Mouse (Mus musculus): Measurements from ENCODE around the gene Xrcc5.

The Xrcc5 gene

GRCm38 (mm10) chr1:72399720-72400401 is 92.6 kb downstream of the Xrcc5 start:
- no peak for DNase-seq (ENCODE audit: low spot score)

- DNase-seq (ENCODE audit: low spot score) = no peak
These were observed 93.4 kb downstream of the Xrcc5 start for GRCm38 (mm10) chr1:72400616-72401015.

- DNase-seq (ENCODE audit: low spot score) = no peak
These were observed 94.3 kb downstream of the Xrcc5 start for GRCm38 (mm10) chr1:72401331-72402069.

GRCm38 (mm10) chr1:72406505-72407079 is 99.4 kb downstream of the Xrcc5 start:
- DNase-seq (ENCODE audit: low spot score) = no peak

GRCm38 (mm10) chr1:72409936-72410335 is 102.7 kb downstream of the Xrcc5 start:
- DNase-seq (ENCODE audit: low spot score) = no peak

- no peak for DNase-seq (ENCODE audit: low spot score)
These were observed 103.9 kb downstream of the Xrcc5 start for GRCm38 (mm10) chr1:72411108-72411507.

- no peak for DNase-seq (ENCODE audit: low spot score)
These were observed 106.0 kb downstream of the Xrcc5 start for GRCm38 (mm10) chr1:72413205-72413604.

GRCm38 (mm10) chr1:72414133-72414532 is 106.9 kb downstream of the Xrcc5 start:
- no peak for DNase-seq (ENCODE audit: low spot score)

- no peak for DNase-seq (ENCODE audit: low spot score)
These were observed 107.5 kb downstream of the Xrcc5 start for GRCm38 (mm10) chr1:72414561-72415253.

- no peak for DNase-seq (ENCODE audit: low spot score)
These were observed 111.8 kb downstream of the Xrcc5 start for GRCm38 (mm10) chr1:72418744-72419655.

- no peak for DNase-seq (ENCODE audit: low spot score)
These were observed 113.0 kb downstream of the Xrcc5 start for GRCm38 (mm10) chr1:72420220-72420619.

GRCm38 (mm10) chr1:72422121-72422520 is 114.9 kb downstream of the Xrcc5 start:
- no peak for DNase-seq (ENCODE audit: low spot score)

GRCm38 (mm10) chr1:72426456-72426855 is 119.2 kb downstream of the Xrcc5 start:
- DNase-seq (ENCODE audit: low spot score) = no peak

GRCm38 (mm10) chr1:72428526-72428925 is 121.3 kb downstream of the Xrcc5 start:
- DNase-seq (ENCODE audit: low spot score) = no peak

GRCm38 (mm10) chr1:72429107-72429807 is 122.0 kb downstream of the Xrcc5 start:
- DNase-seq (ENCODE audit: low spot score) = no peak

GRCm38 (mm10) chr1:72432579-72432978 is 125.4 kb downstream of the Xrcc5 start:
- DNase-seq (ENCODE audit: low spot score) = no peak

GRCm38 (mm10) chr1:72434510-72434909 is 127.3 kb downstream of the Xrcc5 start:
- DNase-seq (ENCODE audit: low spot score) = no peak

GRCm38 (mm10) chr1:72436967-72437366 is 129.7 kb downstream of the Xrcc5 start:
- DNase-seq (ENCODE audit: low spot score) = no peak

- no peak for DNase-seq (ENCODE audit: low spot score)
These were observed 131.9 kb downstream of the Xrcc5 start for GRCm38 (mm10) chr1:72439146-72439545.

- DNase-seq (ENCODE audit: low spot score) = no peak
These were observed 135.5 kb downstream of the Xrcc5 start for GRCm38 (mm10) chr1:72442747-72443146.
